Mouse (Mus musculus) intestine, postnatal 0 days (tissue): ENCODE results near the gene Gpn1. TPM values are rescaled to one million over a fixed set of nuclear protein-coding genes. Genes with fewer than 3 reads are reported as not detected.

Experiments used
- ATAC-seq: fragments of 200-750 bp; cut with Nextera tagmentation; 2 replicates; pipeline ENCODE4 v1.8.0; 2017; ENCODE audit warnings: mild to moderate bottlenecking, moderate TSS enrichment, moderate library complexity
- H3K27ac ChIP-seq: fragments of 300-500 bp; sonication (generic); 2 replicates; pipeline ENCODE4 v1.5.1; 2014; ENCODE audit warnings: mild to moderate bottlenecking, low read depth, low read length, moderate library complexity
- H3K27me3 ChIP-seq: fragments of 300-500 bp; sonication (generic); replicated peaks from 2 replicates; pipeline ENCODE4 v1.6.1; 2014; ENCODE audit warnings: low read length, mixed read lengths; ENCODE audit not compliant: control insufficient read depth, insufficient read depth
- H3K36me3 ChIP-seq: fragments of 300-500 bp; sonication (generic); 2 replicates; pipeline ENCODE4 v1.6.1; 2014; ENCODE audit warnings: mild to moderate bottlenecking, moderate library complexity; ENCODE audit not compliant: control insufficient read depth, insufficient read depth
- H3K4me1 ChIP-seq: fragments of 300-500 bp; sonication (generic); replicated peaks from 2 replicates; pipeline ENCODE4 v1.6.1; 2014; ENCODE audit warnings: antibody characterized with exemption, low read length, mixed read lengths; ENCODE audit not compliant: control insufficient read depth, insufficient read depth
- H3K4me2 ChIP-seq: fragments of 300-500 bp; sonication (generic); replicated peaks from 2 replicates; pipeline ENCODE4 v1.6.1; 2014; ENCODE audit warnings: low read depth, mild to moderate bottlenecking, moderate library complexity
- H3K4me3 ChIP-seq: fragments of 300-500 bp; sonication (generic); 2 replicates; pipeline ENCODE4 v1.5.1; 2014; ENCODE audit warnings: low read depth, low read length
- H3K9ac ChIP-seq: fragments of 300-500 bp; sonication (generic); 2 replicates; pipeline ENCODE4 v1.6.1; 2014; ENCODE audit warnings: mild to moderate bottlenecking, low read depth, low read length
- H3K9me3 ChIP-seq: fragments of 300-500 bp; sonication (generic); 2 replicates; pipeline ENCODE4 v1.6.1; 2016; ENCODE audit warnings: mixed run types; ENCODE audit not compliant: control insufficient read depth
- CTCF ChIP-seq: sonication (generic); IDR thresholded peaks from 2 replicates; pipeline ENCODE4 v1.5.1; 2016; ENCODE audit warnings: low read depth, mild to moderate bottlenecking, control low read depth, antibody characterized with exemption, moderate library complexity
- WGBS: fragments of 180-500 bp; shearing (Covaris S2); extraction: QIAGEN DNeasy Blood & Tissue Kit; methylation state at CpG from one replicate; pipeline ENCODE4 v1.1.7; 2014; 5-methylcytosine and 5-hydroxymethylcytosine counted together
- polyA plus RNA-seq: library from polyadenylated mRNA; unstranded; fragments of >200 nt; fragmentation: Nextera tagmentation; extraction: Ambion mirVana; gene quantifications from 2 replicates; pipeline ENCODE4 v1.2.1, GENCODE M21; 2015

Gene Gpn1
- 12.8 and 14.1 TPM in 2 replicates for polyA plus RNA-seq

GRCm38 (mm10) chr5:31494513-31495297 is at the start of gene Gpn1:
Gpn1 (plus strand) TSS chr5:31494741.
- no peak for TF ChIP-seq CTCF
- Histone ChIP-seq H3K4me1 (0 out of 2 replicates have a peak, but pooled peaks cover 6% of the 10 kb centered on the region), H3K27me3 (no peaks in the 10 kb centered on the region), H3K9ac (peak within 1 kb of the TSS; percentile 57), H3K36me3 (peaks cover 14% of the 10 kb centered on the region; the same call in 1 of the 2 replicates), H3K4me3 (peak within 1 kb of the TSS; percentile 87), H3K9me3 (no peaks in the 10 kb centered on the region), H3K27ac (no peak within 1 kb of the TSS), H3K4me2 (peak within 1 kb of the TSS; percentile 89)
- under 1% methylated on average over 49 of the region's 49 CpGs for WGBS
- peak; percentile 98 for ATAC-seq

GRCm38 (mm10) chr5:31451336-31451735 is 43.2 kb upstream of the Gpn1 start:
- Histone ChIP-seq H3K4me3 (no peak overlapping the region), H3K4me2 (peak overlapping the region; percentile 74; the same call in 1 of the 2 replicates), H3K9me3 (no peaks in the 10 kb centered on the region), H3K27me3 (no peaks in the 10 kb centered on the region), H3K4me1 (no peaks in the 10 kb centered on the region), H3K27ac (peak overlapping the region; percentile 76; the same call in 1 of the 2 replicates), H3K9ac (no peak overlapping the region), H3K36me3 (no peaks in the 10 kb centered on the region)
- peak; percentile 50; the same call in 1 of the 2 replicates for ATAC-seq
- no peak for TF ChIP-seq CTCF
- 52% methylated on average over 2 of the region's 2 CpGs for WGBS

GRCm38 (mm10) chr5:31451878-31452561 is 42.5 kb upstream of the Gpn1 start, which contains the start of gene Zfp512:
Zfp512 (plus strand) TSS chr5:31452431.
- Histone ChIP-seq H3K9ac (peak within 1 kb of the TSS; percentile 53), H3K9me3 (no peaks in the 10 kb centered on the region), H3K4me3 (peak within 1 kb of the TSS; percentile 51), H3K36me3 (no peaks in the 10 kb centered on the region), H3K4me2 (peak within 1 kb of the TSS; percentile 74), H3K27me3 (no peaks in the 10 kb centered on the region), H3K4me1 (no peaks in the 10 kb centered on the region), H3K27ac (peak within 1 kb of the TSS; percentile 76)
- WGBS = 5% methylated on average over 23 of the region's 23 CpGs
- ATAC-seq = peak; percentile 96
- TF ChIP-seq CTCF = no peak

GRCm38 (mm10) chr5:31452562-31452878 is 42.0 kb upstream of the Gpn1 start:
- H3K4me2 ChIP-seq = peak overlapping the region; percentile 74
- H3K4me1 ChIP-seq = no peaks in the 10 kb centered on the region
- TF ChIP-seq CTCF = no peak
- H3K4me3 ChIP-seq = peak overlapping the region; percentile 51
- no peaks in the 10 kb centered on the region for H3K27me3 ChIP-seq
- peak; percentile 16; the same call in 1 of the 2 replicates for ATAC-seq
- WGBS = under 1% methylated on average over 11 of the region's 11 CpGs
- H3K9me3 ChIP-seq = no peaks in the 10 kb centered on the region
- H3K27ac ChIP-seq = peak overlapping the region; percentile 76
- H3K36me3 ChIP-seq = no peaks in the 10 kb centered on the region
- peak overlapping the region; percentile 53 for H3K9ac ChIP-seq

- H3K4me3 ChIP-seq = peak overlapping the region; percentile 51
- peak overlapping the region; percentile 74 for H3K4me2 ChIP-seq
- H3K27ac ChIP-seq = no peak overlapping the region
- no peak for TF ChIP-seq CTCF
- H3K36me3 ChIP-seq = no peaks in the 10 kb centered on the region
- no peaks in the 10 kb centered on the region for H3K27me3 ChIP-seq
- 10% methylated on average over 7 of the region's 7 CpGs for WGBS
- H3K9me3 ChIP-seq = no peaks in the 10 kb centered on the region
- peak overlapping the region; percentile 53 for H3K9ac ChIP-seq
- no peak for ATAC-seq
- no peaks in the 10 kb centered on the region for H3K4me1 ChIP-seq
Measured at GRCm38 (mm10) chr5:31452886-31453410, 41.6 kb upstream of the Gpn1 start.

- no peak overlapping the region for H3K4me3 ChIP-seq
- no peaks in the 10 kb centered on the region for H3K4me1 ChIP-seq
- H3K27ac ChIP-seq = no peak overlapping the region
- no peak overlapping the region for H3K4me2 ChIP-seq
- no peak overlapping the region for H3K9ac ChIP-seq
- no peak for TF ChIP-seq CTCF
- H3K36me3 ChIP-seq = peaks cover 53% of the 10 kb centered on the region
- H3K27me3 ChIP-seq = no peaks in the 10 kb centered on the region
- no peaks in the 10 kb centered on the region for H3K9me3 ChIP-seq
- no peak for ATAC-seq
- WGBS = 84% methylated on average over 3 of the region's 3 CpGs
Measured at GRCm38 (mm10) chr5:31467798-31468197, 26.7 kb upstream of the Gpn1 start.
